Mouse (Mus musculus) telencephalon, adult 2 months (tissue): ENCODE data around the gene Aadacl4.
"Not testable (repeated sequence)": the region's sequence is repeated elsewhere in the genome, so short reads cannot be mapped to it uniquely, and the experiment has no call there.

ENCODE experiments used
- DNase-seq: peaks from one replicate; pipeline ENCODE4 v3.0.0-alpha.2; 2011; ENCODE audit warnings: low read depth, low spot score

The Aadacl4 gene

GRCm38 (mm10) chr4:144613407-144613806 lies at the start of gene Aadacl4:
Gene Aadacl4, plus strand, starts transcription at chr4:144613707.
- no peak for DNase-seq

- DNase-seq, result no peak
These were observed 48.5 kb upstream of the Aadacl4 start, which contains the start of gene Gm13124 for GRCm38 (mm10) chr4:144565034-144565433. Gene Gm13124, minus strand, starts transcription at chr4:144565134.

- no peak for DNase-seq
These were observed 45.8 kb upstream of the Aadacl4 start for GRCm38 (mm10) chr4:144567752-144568151.

GRCm38 (mm10) chr4:144586207-144586606 lies 27.3 kb upstream of the Aadacl4 start:
- not testable (repeated sequence) for DNase-seq

- no peak for DNase-seq
These were observed 20.7 kb upstream of the Aadacl4 start for GRCm38 (mm10) chr4:144592790-144593189.

- DNase-seq, result no peak
These were observed 1.1 kb downstream of the Aadacl4 start for GRCm38 (mm10) chr4:144614586-144614985.

GRCm38 (mm10) chr4:144638263-144638662 lies 24.8 kb downstream of the Aadacl4 start:
- DNase-seq, result no peak
